Mouse (Mus musculus): Measurements from ENCODE around the gene Itgb3.
A peak's percentile ranks its signal among the peaks of the same experiment; 100 is the strongest.

Gene Itgb3

GRCm38 (mm10) chr11:104622040-104622962 is 14.5 kb downstream of the Itgb3 start:
- no peak for DNase-seq

DNA sequence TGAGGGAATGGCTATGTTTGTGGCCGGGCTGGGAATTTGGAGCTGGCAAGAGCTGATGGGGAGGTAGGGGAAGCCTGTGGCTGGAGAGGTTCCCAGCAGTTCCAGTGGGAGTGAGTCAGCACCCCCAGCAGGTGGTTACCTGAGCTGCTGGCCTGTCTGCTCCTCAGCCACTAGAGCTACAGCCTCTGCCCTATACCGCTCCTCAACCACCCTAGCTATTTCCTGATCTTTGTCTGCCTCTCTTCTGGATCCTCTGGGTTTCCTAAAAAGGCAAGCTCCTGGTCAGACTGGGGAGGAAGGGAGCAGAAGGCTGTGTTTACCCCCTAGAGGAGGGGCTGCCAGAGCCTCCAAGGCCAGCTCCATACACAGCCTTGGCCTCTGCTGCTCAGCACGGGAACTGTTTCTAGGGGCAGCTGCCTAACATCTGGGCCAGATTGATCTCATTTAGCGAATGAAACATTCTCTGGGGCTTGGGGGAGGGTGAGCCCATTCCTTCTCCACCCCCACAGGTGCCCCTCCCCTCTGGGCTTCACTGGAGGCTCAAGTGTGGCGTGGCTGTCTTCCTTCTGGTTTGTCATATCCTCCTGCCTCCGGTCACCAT is 17.1 kb downstream of the Itgb3 start:
- peak; percentile 28 for DNase-seq

DNA sequence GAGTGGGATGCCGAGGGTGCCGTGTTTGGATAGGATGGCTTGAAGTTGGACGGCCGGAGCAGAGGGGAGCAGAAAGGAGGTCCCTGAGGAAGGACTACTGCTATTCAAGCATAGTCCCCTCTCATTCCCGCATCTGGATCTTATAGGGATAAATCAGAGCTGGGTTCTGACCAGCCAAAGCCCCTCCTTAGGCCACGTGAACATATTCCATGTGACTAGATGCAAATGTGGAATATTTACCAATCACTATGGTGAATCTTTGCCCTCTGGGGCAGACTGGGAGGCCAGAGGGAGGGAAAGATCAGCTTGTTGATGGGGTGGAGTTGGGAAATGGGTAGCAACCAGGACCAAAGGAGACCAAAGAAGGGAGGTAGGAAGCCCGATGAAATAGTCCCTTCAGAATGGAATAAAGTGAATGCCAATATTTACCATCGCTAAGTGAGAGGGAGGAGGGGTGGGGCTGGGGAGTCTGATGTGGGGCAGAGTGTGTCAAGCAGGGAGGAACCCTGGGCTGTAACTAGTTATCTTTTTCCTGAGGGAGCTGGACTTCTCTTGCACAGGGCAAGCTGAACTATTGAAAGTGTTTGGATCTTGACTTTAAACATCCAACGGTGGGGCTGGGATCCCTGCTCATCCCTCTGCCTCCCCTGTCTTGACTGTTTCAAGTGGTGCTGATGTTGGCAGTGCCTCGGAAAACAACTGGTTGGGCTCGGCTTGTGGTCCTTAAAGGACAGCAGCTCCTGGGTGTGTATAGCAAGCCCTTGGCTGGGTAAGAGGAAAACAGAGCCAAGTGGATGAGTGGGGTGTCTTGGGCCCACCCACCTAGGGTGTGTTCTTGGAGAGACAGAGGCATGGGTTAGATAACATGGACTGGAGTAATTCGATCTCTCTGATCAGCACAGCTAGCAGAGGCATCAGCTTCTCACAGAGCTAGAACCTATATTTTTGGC is 17.9 kb downstream of the Itgb3 start:
- no peak for DNase-seq

DNA sequence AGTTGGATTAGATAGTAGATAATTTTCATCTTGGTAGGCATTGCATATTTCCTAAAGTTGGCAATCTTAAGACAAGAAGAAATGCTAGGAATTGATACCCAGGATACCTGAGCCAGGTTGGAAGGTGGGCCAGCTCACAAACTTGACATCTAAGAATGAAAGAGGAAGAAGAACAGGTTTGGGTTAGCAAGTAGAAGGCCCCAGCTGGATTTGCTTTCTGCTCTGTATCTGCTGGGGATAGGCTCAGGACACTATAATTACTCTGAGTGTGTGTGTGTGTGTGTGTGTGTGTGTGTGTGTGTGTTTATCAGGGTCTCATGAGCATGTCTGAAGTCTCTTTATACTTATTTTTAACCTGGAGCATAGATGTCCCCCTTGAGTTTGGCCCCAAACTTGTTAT is 18.8 kb downstream of the Itgb3 start:
- no peak for DNase-seq

- no peak for DNase-seq
These were observed 20.0 kb downstream of the Itgb3 start for GRCm38 (mm10) chr11:104627616-104628301.

GRCm38 (mm10) chr11:104628566-104628965 is 20.8 kb downstream of the Itgb3 start:
- DNase-seq, result no peak

DNA sequence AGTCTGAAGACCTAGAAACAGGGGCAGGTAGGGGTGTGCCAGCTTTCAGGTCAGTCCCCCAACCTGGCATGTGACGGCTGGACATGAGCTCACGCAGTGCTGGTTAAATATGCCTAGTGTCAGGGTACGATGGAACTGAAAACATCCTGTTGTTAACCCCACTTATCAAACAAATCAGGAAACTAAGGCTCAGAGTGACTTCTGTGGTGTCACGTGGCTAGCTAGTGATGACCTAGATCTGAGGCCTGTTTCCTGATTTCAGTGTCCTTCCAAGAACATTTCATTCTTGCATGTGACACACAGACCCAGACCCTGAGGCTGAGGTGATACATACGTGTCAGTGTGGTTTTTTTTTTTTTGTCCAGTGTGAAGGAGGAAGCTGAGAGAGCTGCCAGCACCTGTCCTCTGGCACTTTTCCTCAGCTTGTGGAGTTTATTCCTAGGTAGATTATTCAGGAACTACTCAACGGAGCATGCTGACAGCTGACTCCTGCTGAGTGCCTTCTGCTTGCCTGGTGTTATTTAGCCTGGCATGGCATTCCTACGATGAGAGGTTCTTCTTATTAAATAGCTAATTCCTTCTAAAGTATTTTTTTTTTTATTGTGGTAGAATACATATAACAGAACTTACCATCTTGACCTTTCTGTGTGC is 22.5 kb downstream of the Itgb3 start:
- no peak for DNase-seq

GRCm38 (mm10) chr11:104631306-104631705 is 23.5 kb downstream of the Itgb3 start:
- DNase-seq, result no peak

DNA sequence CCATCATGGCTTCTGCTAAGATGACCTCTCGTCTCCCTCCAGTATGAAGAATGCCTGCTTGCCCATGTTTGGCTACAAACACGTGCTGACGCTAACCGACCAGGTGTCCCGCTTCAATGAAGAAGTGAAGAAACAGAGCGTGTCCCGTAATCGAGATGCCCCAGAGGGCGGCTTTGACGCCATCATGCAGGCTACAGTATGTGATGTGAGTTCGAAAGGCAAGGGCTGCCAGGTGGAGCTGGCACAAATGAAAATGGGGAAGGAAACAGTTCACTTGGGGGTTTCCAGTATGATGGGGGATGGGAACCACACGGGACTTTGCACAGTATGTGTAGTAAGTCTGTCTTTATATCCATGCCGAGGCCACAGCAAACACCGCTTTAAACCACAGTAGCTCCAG is 29.2 kb downstream of the Itgb3 start:
- DNase-seq, result no peak

GRCm38 (mm10) chr11:104638006-104638405 is 30.2 kb downstream of the Itgb3 start:
- DNase-seq, result no peak

- DNase-seq, result no peak
These were observed 31.1 kb downstream of the Itgb3 start for GRCm38 (mm10) chr11:104638906-104639305.

GRCm38 (mm10) chr11:104639634-104640033 is 31.8 kb downstream of the Itgb3 start:
- DNase-seq, result no peak

- DNase-seq, result no peak
These were observed 33.1 kb downstream of the Itgb3 start for GRCm38 (mm10) chr11:104640894-104641293.

- no peak for DNase-seq
These were observed 35.4 kb downstream of the Itgb3 start for GRCm38 (mm10) chr11:104643236-104643635.

DNA sequence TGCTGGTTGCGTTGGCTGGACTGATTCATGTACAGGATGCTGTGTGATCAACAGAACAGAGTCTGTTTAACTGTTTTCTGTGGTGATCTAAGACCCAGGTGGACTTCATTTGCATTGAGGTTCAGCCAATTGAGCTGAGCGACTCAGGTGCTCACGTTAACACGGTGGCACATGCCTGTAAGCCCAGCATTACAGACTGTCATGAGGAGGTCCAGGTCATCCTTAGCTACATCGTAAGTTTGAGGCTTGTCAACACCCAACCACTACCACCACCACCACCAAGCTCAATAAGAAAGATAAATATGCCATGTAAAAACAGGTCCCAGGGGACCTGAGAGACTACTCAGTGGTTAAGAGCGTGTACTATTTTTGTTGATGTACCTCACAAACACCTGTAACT is 37.6 kb downstream of the Itgb3 start:
- no peak for DNase-seq

DNA sequence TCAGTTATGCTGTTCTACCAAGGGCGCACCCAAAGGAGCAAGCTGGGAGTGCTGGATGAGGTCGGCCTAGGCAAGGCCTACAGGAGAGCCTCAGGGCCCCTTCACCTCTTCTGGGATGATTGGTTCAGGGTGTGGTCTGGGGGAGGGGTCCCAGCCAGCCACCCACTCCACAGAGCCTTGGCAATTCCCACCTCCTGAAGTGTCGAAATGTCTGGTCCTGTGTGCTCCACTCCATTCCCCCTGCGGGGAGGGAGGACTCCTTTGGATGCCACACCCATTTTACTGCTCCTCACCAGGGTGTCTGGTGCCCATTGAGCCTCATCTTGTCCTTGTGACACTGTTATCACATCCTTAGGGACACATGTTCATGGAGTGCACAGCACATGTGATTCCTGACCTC is 38.4 kb downstream of the Itgb3 start:
- DNase-seq, result no peak

DNA sequence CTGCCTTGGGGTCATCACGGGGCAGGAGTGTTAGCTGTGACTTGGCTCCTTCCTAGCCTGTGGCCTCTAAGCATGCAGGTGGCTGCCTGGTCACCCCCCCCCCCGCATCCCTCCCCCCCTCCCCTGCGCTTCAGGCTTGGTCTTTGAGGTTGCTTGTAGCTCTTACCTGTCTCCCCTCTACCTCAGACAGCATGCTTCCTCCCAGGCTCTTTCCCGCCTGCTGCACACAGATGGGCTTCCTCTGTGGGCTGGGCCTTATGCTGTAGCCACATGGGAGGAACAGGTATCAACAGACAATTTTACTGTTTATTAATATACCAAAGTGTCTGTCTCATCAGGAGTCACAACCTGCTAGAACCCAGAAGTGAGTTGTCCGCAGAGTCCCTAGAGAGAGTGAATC is 38.8 kb downstream of the Itgb3 start:
- DNase-seq, result no peak

- DNase-seq, result no peak
These were observed 39.5 kb downstream of the Itgb3 start for GRCm38 (mm10) chr11:104647188-104647867.

GRCm38 (mm10) chr11:104648571-104648970 is 40.8 kb downstream of the Itgb3 start:
- no peak for DNase-seq

DNA sequence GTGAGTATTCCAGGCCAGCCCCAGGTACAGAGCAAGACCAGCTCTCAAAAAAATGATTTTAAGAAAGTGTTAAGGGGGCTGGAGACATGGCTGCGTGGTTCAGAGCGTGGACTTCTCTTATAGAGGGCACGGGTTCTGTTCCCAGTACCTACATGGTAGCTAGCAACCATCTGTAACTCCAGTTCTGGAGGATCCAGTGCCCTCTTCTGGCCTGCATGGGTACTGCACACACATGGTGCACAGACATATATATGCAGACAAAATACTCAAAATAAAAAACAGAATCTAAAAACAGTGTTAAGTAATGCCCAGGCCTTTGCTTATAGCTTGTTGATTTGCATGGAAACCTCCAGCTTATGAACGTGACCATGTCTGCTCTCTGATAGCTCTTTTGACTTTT is 52.8 kb downstream of the Itgb3 start:
- DNase-seq, result no peak

- no peak for DNase-seq
These were observed 53.3 kb downstream of the Itgb3 start for GRCm38 (mm10) chr11:104661106-104661505.

All from kidney, adult 18-20 months (tissue).